In genomic region chr16:32942694-32943093, GRCm38 (mm10) we compare ENCODE assay signal across 13 mouse cellular contexts. TPM values are rescaled to one million over a fixed set of nuclear protein-coding genes. Genes with fewer than 3 reads are reported as not detected.
A peak's percentile ranks its signal among the peaks of the same experiment; 100 is the strongest.
DNase-seq lines count a peak whose midpoint lies in the region; ATAC-seq and TF ChIP-seq lines count a peak whose summit lies in the region.
"Had no signal": no experiment of that assay in that cellular context is flagged by ENCODE, and none has a peak within 500 bp of the region (broad histone marks: within the 10 kb centered on the region; RNA-seq: fewer than 3 reads in every experiment).

No protein-coding gene starts in this region.

- no peak overlapping the region for H3K4me2 ChIP-seq in neural tube, embryonic 13.5 days
- H3K4me2 ChIP-seq in embryonic facial prominence, embryonic 15.5 days (replicated peaks), result no peak overlapping the region
- no peak overlapping the region for H3K4me2 ChIP-seq in stomach, postnatal 0 days (replicated peaks; ENCODE audit: low read depth)
- H3K4me2 ChIP-seq: kidney, embryonic 15.5 days had no signal

- peak; percentile 86 for ATAC-seq in neural tube, embryonic 13.5 days (ENCODE audit: low read depth)
- ATAC-seq in embryonic facial prominence, embryonic 15.5 days (ENCODE audit: insufficient number of reproducible peaks, low FRiP score, low TSS enrichment, low read depth), result peak; percentile 84
- ATAC-seq in stomach, postnatal 0 days (ENCODE audit: low FRiP score, low TSS enrichment), result peak; percentile 35; the same call in 1 of the 2 replicates

- peak; percentile 13 for DNase-seq in gastrocnemius, postnatal 25 days
- DNase-seq in gastrocnemius, adult 8-10 months (ENCODE audit: low spot score in 2 of 2), result no peak
- no peak for DNase-seq in neural tube, embryonic 10.5 days (ENCODE audit: extremely low spot score, low spot score)
- no peak for DNase-seq in stomach, postnatal 0 days (ENCODE audit: low spot score)
- DNase-seq in right cerebral cortex, postnatal 36 days (ENCODE audit: low spot score in 2 of 2), result no peak
- DNase-seq in frontal cortex, adult 2 months (ENCODE audit: extremely low spot score in 1 of 2, low spot score in 1 of 2), result no peak
- DNase-seq: adrenal gland, postnatal 36 days; cerebellum, adult 8-10 months; layer of hippocampus, adult 9-11 months had no signal

- TF ChIP-seq CTCF in stomach, postnatal 0 days (IDR thresholded peaks at IDR 0.05; ENCODE audit: low read depth), result no peak

- no peak overlapping the region for H3K27ac ChIP-seq in neural tube, embryonic 13.5 days (replicated peaks)
- no peak overlapping the region for H3K27ac ChIP-seq in embryonic facial prominence, embryonic 15.5 days (replicated peaks)
- no peak overlapping the region for H3K27ac ChIP-seq in stomach, postnatal 0 days (replicated peaks)
- H3K27ac ChIP-seq: kidney, embryonic 15.5 days; liver, embryonic 14.5 days had no signal

- 0 out of 2 replicates have a peak, but pooled peaks cover 1% of the 10 kb centered on the region for H3K4me1 ChIP-seq in neural tube, embryonic 13.5 days (replicated peaks)
- peaks cover 5% of the 10 kb centered on the region for H3K4me1 ChIP-seq in embryonic facial prominence, embryonic 15.5 days
- H3K4me1 ChIP-seq in stomach, postnatal 0 days (replicated peaks; ENCODE audit: control insufficient read depth, insufficient read depth), result no peaks in the 10 kb centered on the region

- H3K27me3 ChIP-seq in neural tube, embryonic 13.5 days, result no peaks in the 10 kb centered on the region
- no peaks in the 10 kb centered on the region for H3K27me3 ChIP-seq in embryonic facial prominence, embryonic 15.5 days
- no peaks in the 10 kb centered on the region for H3K27me3 ChIP-seq in stomach, postnatal 0 days (ENCODE audit: control insufficient read depth, insufficient read depth, low read length)
- H3K27me3 ChIP-seq: kidney, embryonic 15.5 days had no signal

- TF ChIP-seq EP300 in stomach, postnatal 0 days (optimal IDR thresholded peaks at IDR 0.05), result no peak

- H3K9ac ChIP-seq in neural tube, embryonic 13.5 days, result no peak overlapping the region
- H3K9ac ChIP-seq in embryonic facial prominence, embryonic 15.5 days, result no peak overlapping the region
- H3K9ac ChIP-seq in stomach, postnatal 0 days (ENCODE audit: low read length), result no peak overlapping the region
- H3K9ac ChIP-seq: kidney, embryonic 15.5 days; liver, embryonic 14.5 days had no signal

- WGBS in neural tube, embryonic 13.5 days, result 57% methylated on average over 5 of the region's 5 CpGs
- 53% methylated on average over 5 of the region's 5 CpGs for WGBS in embryonic facial prominence, embryonic 15.5 days
- WGBS in stomach, postnatal 0 days, result 51% methylated on average over 5 of the region's 5 CpGs

- no peak overlapping the region for H3K4me3 ChIP-seq in neural tube, embryonic 13.5 days
- H3K4me3 ChIP-seq in embryonic facial prominence, embryonic 15.5 days (replicated peaks), result no peak overlapping the region
- H3K4me3 ChIP-seq in stomach, postnatal 0 days (ENCODE audit: low read depth, low read length), result no peak overlapping the region
- H3K4me3 ChIP-seq: kidney, embryonic 15.5 days had no signal

- no peaks in the 10 kb centered on the region for H3K36me3 ChIP-seq in neural tube, embryonic 13.5 days
- no peaks in the 10 kb centered on the region for H3K36me3 ChIP-seq in embryonic facial prominence, embryonic 15.5 days
- no peaks in the 10 kb centered on the region for H3K36me3 ChIP-seq in stomach, postnatal 0 days (ENCODE audit: control insufficient read depth, insufficient read depth, low read length)
- H3K36me3 ChIP-seq: kidney, embryonic 15.5 days had no signal

- no peaks in the 10 kb centered on the region for H3K9me3 ChIP-seq in neural tube, embryonic 13.5 days
- H3K9me3 ChIP-seq in embryonic facial prominence, embryonic 15.5 days (replicated peaks), result no peaks in the 10 kb centered on the region
- no peaks in the 10 kb centered on the region for H3K9me3 ChIP-seq in stomach, postnatal 0 days (ENCODE audit: control insufficient read depth, low read length)
- H3K9me3 ChIP-seq: kidney, embryonic 15.5 days had no signal

RNA-seq across cellular contexts. Expression of gene Lrch3, which starts 28.8 kb away (rescaled TPM):
- total RNA-seq in gastrocnemius, postnatal 25 days (2021), result 10 to 100 TPM; 13.7 to 15.4 TPM
- 10 to 100 TPM; 11.6 to 15.3 (median 13.8) TPM for total RNA-seq in gastrocnemius, adult 8-10 months (2022)
- 39.2 and 49.2 TPM in 2 replicates for polyA plus RNA-seq in neural tube, embryonic 13.5 days (2015; fragmentation: Nextera tagmentation; extraction: Ambion mirVana)
- 20.5 and 22.2 TPM in 2 replicates for polyA plus RNA-seq in embryonic facial prominence, embryonic 15.5 days (2015; fragmentation: Nextera tagmentation; extraction: Ambion mirVana)
- 5.4 and 8.1 TPM in 2 replicates for polyA plus RNA-seq in stomach, postnatal 0 days (2015; fragmentation: Nextera tagmentation; extraction: Ambion mirVana)
- 39.7 and 40.4 TPM in 2 replicates for polyA plus RNA-seq in frontal cortex, adult 2 months (2012; rRNA removed)

Comparison
In these comparisons a context has a peak if more than half of its experiments do, and no peak if none do; other contexts are left out.
1. ATAC-seq: peak in every context shown above with its lines; median percentile 86 in neural tube, embryonic 13.5 days; 84 in embryonic facial prominence, embryonic 15.5 days; 35 in stomach, postnatal 0 days.